Mouse (Mus musculus) gastrocnemius, adult 8-10 months (tissue): ENCODE measurements around the gene Neu3. TPM values are rescaled to one million over a fixed set of nuclear protein-coding genes. Genes with fewer than 3 reads are reported as not detected.

Source experiments
- DNase-seq, 2 experiments: peaks; one replicate each; pipeline ENCODE4 v3.0.0; 2022; ENCODE audit warnings: low spot score in 2 of 2
- total RNA-seq, 4 experiments: library from RNA; stranded (reverse); gene quantifications; 2 replicates each; pipeline ENCODE4 v1.2.4; 2022

The Neu3 gene
- total RNA-seq, 4 experiments from 2014 or later: 2.7 to 3.5 (median 2.9) TPM

DNA sequence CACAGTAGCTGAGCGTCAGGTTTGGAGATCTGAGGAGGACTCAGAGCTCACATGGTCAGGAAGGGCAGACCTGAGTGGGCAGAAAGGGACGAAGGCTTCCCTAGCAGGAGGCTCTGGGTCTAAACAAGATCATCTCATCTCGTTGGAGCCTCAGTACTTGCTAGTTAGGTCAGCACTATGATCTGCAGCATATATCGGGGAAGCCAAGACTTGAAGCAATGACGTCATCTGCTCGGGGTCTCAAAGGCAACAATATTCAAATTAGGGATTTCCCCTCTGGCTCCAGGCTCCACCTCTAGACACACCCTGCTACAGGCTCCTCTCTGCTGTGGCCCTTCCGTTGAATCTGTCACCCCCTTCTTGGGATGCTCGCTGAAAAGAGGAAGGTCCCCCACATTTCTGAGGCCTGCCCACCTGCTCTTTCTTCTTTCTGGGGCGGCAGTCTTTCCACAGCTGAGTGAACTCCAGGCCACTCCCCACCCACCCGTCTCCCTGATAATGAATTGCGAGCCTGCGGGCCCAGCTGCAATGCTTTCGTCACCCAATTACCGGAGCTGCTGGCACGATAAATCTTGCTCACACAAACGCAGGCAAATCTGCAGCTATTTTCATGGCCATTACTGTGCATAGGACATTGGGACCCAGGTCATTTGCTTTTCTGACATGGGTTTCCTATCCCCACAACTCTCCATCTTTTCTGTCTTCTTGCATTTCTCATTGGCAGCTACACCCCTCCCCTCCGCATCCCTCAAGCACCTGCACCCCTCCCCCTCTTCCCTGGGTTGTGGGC, 32.8 kb downstream of the Neu3 start:
- DNase-seq: no peak

GRCm38 (mm10) chr7:99794096-99794495, 34.1 kb downstream of the Neu3 start:
- no peak for DNase-seq

GRCm38 (mm10) chr7:99790816-99791215, 37.4 kb downstream of the Neu3 start:
- DNase-seq: no peak

DNA sequence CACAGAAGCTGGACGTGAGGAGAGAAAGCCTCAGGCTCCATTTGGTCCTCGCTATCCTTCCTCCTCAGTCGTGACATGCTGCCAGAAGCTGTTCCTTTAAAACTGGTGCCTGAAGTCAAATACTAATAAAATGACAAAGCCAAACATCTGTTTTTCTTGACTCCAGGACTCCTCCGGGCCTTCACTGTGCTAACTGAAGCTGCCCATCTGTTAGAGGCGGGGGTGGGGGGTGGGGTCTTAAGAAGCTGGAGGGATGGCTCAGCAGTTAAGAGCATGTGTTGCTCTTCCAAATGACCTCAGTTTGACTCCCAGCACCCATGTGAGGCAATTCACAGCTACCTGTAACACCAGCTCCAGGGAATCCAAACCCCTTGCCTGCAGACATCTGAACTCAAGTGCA, 39.7 kb downstream of the Neu3 start:
- DNase-seq: no peak

GRCm38 (mm10) chr7:99787935-99788334, 40.3 kb downstream of the Neu3 start:
- no peak for DNase-seq

- DNase-seq: no peak
Observed at GRCm38 (mm10) chr7:99786774-99787173, 41.4 kb downstream of the Neu3 start.

- no peak for DNase-seq
Observed at GRCm38 (mm10) chr7:99785553-99785952, 42.7 kb downstream of the Neu3 start.

DNA sequence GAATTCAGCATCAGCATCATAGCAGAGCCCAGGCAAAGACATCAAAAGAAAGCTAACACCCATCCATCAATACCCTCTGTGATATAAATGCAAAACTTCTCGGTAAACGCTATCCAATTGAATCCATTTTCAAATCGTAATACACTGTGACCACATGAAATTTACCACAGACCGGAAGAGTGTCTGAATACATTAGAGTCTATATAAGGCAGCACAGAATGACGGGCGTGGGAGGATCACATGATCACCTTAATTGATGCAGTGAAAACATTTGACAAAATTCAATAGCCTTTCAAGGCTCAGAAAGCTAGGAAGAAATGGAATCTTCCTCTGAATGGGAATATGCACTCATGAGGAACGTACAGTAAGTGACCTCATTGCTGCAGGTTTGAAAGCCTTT, 44.8 kb downstream of the Neu3 start:
- DNase-seq: no peak

DNA sequence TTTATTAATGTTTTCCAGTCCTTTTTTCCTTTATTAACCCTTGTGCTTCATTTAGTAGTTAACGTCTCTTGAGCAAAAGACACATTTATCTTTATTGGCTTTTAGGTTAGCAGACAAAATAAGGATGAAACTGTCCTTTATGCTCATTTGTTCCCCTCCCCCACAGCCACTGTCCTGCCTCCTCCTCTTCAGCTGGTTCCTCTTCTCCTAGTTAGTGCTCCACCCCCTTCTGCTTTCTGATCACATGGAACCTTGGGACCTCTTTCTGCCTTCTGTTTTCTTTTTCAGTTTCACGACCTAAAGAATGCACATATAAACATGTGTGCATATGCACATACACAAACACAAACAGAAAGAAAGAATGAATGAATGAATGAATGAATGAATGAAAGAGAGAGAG, 46.3 kb downstream of the Neu3 start:
- no peak for DNase-seq

GRCm38 (mm10) chr7:99781385-99781784, 46.8 kb downstream of the Neu3 start:
- DNase-seq: no peak

DNA sequence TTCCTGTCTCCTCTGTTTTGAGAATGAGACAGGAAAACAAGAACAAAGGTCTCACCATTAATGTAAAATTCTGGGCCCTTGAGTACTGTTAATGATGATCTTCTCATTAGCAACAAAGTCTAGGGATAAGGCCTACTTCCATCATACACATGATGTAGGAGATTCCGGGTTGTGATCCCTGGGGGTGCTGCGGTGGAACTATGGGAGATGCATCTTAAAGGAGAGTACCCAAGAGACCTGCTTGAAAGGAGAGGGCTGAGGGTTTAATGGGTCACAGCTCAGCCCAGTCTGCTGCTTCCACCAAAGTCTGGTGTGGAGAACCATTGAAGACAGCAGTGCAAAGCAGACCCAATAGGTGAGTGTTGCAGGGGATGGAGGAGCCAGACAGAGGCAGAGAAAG, 65.0 kb downstream of the Neu3 start, which contains the start of gene Olfr521:
Gene Olfr521 (plus strand): TSS at position 301 of the 400 bp plus-strand sequence.
- DNase-seq: no peak

Other genes starting within 250 kb of the Neu3 start
- gene Tpbgl, start 201.3 kb downstream of the Neu3 start, total RNA-seq: 10 to 100 TPM; 52.4 to 77.6 (median 63.1) TPM
- gene Slco2b1, start 117.1 kb downstream of the Neu3 start, total RNA-seq: 1 to 10 TPM; 2.5 to 5.8 (median 4.3) TPM
- under 1 TPM in 1 of 4 experiments, not detected in 3; 0.52 TPM for gene Olfr520, start 98.1 kb downstream of the Neu3 start, total RNA-seq
- gene Olfr521, start 64.9 kb downstream of the Neu3 start, total RNA-seq: not detected
- under 1 TPM; 0.31 to 0.80 (median 0.74) TPM for gene Xrra1, start 30.7 kb upstream of the Neu3 start, total RNA-seq
- gene Spcs2, start 35.0 kb upstream of the Neu3 start, total RNA-seq: 100 to 1,000 TPM in 2 of 4 experiments, 10 to 100 TPM in 2; 80.9 to 103 (median 97.5) TPM
- gene Rnf169, start 152.0 kb upstream of the Neu3 start, total RNA-seq: 1 to 10 TPM; 5.3 to 6.3 (median 5.5) TPM
- gene Chrdl2, start 177.8 kb upstream of the Neu3 start, total RNA-seq: 1 to 10 TPM; 1.0 to 1.5 (median 1.2) TPM